Mouse (Mus musculus): ENCODE measurements at regions not wholly inside any gene's neighbourhood (a gene's known extent, or its start where the extent isn't known, plus 50 kb on each side); places are given as distances from the start of the nearest gene placed in this dataset.
A peak's percentile ranks its signal among the peaks of the same experiment; 100 is the strongest.
"Not testable (repeated sequence)": the region's sequence is repeated elsewhere in the genome, so short reads cannot be mapped to it uniquely, and the experiment has no call there.

GRCm38 (mm10) chr3:22007736-22008135 is 68.7 kb upstream of the Tbl1xr1 start:
- DNase-seq (ENCODE audit: low read depth, low spot score), result no peak
- whole genome bisulfite sequencing, result 78% methylated on average over 5 of the region's 5 CpGs

DNA sequence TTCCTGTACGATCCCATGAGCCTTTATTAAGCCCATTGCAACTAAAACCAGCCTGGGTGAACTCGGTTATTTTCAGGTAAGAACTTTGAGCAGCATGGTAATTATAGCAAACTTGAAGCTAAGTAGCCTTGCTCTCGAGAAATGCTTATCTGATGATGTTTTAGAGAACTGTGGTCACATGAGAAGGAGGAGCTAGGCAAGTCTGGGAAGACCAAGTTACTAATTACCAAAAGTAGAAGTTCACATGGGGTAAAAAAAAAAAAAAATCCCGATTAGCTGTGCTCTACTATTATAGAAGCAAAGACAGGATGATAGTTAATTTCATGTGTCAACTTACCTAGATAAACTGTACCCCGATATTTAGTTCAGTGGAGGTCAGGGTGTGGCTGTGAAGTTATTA is 68.0 kb upstream of the Tbl1xr1 start:
- no peak for DNase-seq (ENCODE audit: low read depth, low spot score)

DNA sequence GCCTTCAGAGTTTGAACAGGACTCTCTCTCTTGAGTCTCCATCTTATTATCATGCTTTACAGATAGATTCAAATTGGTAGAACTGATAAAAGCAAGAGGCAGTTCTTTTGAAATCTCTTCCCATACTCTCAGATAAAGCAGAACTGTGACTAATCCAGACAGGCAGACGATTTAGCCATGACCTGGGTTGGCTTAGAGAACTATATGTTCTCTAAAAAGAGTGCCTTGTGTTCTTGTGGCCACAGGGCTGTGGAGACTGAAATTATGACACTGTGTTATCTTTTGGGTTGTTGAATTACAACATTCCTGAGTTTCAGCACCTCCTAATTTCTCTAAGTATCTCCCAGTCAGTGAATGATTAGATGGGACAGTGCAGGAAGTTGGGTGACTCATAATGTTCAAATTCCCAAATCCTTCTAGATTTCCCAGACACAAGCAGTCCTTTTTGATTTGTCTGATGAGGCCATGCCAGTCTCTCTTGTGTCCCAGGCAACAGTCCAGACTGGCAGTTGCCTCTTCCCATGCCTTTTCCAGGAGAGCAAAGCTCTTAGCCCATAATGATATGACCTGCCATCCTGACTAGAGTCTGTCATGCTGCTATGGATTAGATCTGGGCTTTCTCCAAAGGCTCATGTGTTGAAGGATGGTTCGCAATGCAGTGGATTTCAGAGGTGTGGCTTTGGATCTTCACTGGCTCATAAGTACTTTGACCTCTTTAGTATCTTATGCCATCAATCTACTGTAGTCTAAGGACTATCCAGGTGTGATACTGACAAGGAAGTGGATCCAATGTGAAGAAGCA is 66.4 kb upstream of the Tbl1xr1 start:
- WGBS, result 70% methylated on average over 2 of the region's 2 CpGs
- DNase-seq (ENCODE audit: low read depth, low spot score), result no peak

More for the DNA sequence above, 68.0 kb upstream of the Tbl1xr1 start:
- WGBS, result 69% methylated on average over 5 of the region's 5 CpGs

GRCm38 (mm10) chr3:22010700-22010991 is 65.8 kb upstream of the Tbl1xr1 start:
- not testable (repeated sequence) for DNase-seq (ENCODE audit: low read depth, low spot score)

GRCm38 (mm10) chr3:22021360-22021935 is 55.0 kb upstream of the Tbl1xr1 start:
- DNase-seq (ENCODE audit: low read depth, low spot score), result no peak
- WGBS, result 79% methylated on average over 3 of the region's 3 CpGs

GRCm38 (mm10) chr3:22022418-22022817 is 54.0 kb upstream of the Tbl1xr1 start:
- no peak for DNase-seq (ENCODE audit: low read depth, low spot score)
- WGBS, result 18% methylated on average over 2 of the region's 2 CpGs

DNA sequence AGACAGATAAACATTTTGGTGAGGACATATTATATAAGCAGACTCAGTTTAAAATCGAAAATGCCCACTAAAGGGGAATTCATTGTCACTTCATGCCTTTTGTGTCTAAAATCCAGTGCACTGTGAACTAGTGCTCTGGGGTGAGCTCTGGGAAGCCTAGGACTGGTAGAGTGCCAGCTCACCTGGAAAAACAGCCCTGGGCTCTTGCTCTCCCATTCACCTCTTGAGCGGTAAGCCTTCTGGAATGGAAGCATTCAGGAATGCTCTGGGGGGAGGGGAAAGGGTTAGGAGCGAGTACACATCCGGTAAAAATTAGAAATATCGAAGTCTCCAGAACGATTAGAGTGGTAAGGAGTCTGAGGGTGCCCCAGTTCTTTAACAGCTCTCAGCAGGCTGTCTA is 53.4 kb upstream of the Tbl1xr1 start:
- no peak for DNase-seq (ENCODE audit: low read depth, low spot score)
- 75% methylated on average over 6 of the region's 6 CpGs for WGBS

DNA sequence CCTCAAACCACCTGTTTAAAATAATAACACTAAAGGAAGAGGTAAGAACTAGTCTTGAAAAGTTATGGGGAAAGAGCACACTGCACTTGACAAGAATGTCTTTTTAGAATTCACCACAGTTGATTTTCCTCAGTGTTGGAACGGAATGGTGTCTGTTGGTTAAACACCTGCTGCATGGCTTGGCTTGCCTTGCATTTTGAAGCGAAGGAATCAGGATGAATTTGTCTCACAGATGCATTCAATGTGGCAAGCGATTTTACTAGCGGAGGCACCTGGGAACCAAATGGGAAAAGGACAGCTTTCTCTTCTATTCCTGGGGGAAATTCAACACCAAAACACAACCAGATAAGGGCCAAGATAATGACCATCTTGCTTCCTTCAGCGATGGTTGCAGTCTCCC is 52.9 kb upstream of the Tbl1xr1 start:
- 83% methylated on average over 5 of the region's 5 CpGs for WGBS
- no peak for DNase-seq (ENCODE audit: low read depth, low spot score)

DNA sequence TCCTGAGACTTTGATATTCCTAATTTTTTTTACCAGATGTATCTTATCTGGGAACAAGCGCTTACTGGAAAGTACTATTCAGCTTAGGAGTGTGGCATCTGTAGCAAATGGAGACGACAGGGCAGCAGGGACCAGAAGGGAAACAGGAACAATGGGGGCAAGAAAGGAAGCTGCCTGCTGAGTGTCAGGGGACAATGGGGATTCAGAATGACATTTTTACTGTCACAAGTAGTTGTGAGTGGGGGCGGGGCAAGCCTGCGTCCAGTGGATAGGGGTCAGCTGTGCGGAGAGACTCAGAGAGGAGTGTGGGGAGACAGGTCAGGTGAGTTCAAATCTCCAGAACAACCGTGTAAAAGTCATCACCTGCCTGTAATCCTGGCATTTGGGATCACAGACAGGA is 52.3 kb upstream of the Tbl1xr1 start:
- 47% methylated on average over 6 of the region's 6 CpGs for WGBS

DNA sequence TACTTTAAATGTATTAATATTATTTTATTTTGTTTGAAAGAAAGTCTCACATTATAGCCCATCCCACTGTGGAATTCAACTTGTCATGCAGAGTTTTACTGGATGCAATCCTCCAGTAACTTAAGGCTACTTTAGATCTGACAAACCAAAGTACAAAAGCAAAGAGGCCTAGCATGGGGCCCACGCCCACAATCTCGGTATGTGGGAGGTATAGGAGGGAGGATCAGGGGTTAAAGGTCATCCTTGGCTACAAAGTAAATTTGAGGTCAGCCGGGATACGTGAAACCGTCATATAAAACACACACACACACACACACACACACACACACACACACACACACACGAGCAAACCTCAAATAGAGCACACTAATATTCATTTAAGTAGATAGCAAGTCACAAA is 51.3 kb upstream of the Tbl1xr1 start:
- DNase-seq (ENCODE audit: low read depth, low spot score), result peak; percentile 73
- WGBS, result 42% methylated on average over 6 of the region's 6 CpGs

More for the DNA sequence above, 52.3 kb upstream of the Tbl1xr1 start:
- DNase-seq (ENCODE audit: low read depth, low spot score), result no peak

GRCm38 (mm10) chr3:22025615-22026014 is 50.8 kb upstream of the Tbl1xr1 start:
- WGBS, result 82% methylated on average over 8 of the region's 8 CpGs
- DNase-seq (ENCODE audit: low read depth, low spot score), result no peak

All from large intestine, adult 2 months (tissue).